Mouse (Mus musculus): Measurements from ENCODE around the gene Ephb2. TPM values are rescaled to one million over a fixed set of nuclear protein-coding genes. Genes with fewer than 3 reads are reported as not detected.

Ephb2 gene
- total RNA-seq, 1 experiment, result 15.5 TPM

DNA sequence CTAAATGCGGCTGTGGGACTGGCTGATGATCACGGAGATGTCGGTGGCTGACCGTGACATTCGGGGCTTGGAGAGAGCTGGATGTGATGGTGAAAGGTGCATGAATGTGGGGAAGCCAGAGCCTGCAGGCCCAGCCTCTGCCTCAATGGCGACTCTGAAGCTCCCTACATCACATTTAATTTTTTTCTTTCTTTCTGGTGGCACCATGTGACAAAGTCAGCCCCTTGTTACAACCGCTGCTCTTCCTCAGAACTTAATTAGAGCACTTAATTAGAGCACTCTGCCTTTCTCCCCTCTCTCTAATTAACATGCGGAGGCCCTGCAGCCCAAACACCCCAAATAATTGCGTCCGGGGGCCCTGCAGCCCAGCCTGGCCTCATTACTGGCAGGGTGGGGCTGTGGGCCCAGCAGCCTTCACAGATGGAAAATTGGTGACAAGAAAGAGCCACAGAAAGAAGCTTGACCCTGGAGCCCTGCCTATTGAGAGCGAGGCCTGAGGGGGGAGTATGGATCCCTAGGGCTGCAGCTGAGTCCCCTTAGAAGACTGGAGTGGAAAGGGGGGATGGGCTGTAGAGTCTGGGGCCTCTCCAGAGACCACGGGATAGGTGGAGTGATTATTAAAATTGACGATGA, 62.7 kb downstream of the Ephb2 start:
- H3K27ac ChIP-seq (ENCODE audit: insufficient read depth, low read depth, low read length, poor library complexity, severe bottlenecking), result no peak overlapping the region
- TF ChIP-seq MAFK (IDR thresholded peaks at IDR 0.05; ENCODE audit: insufficient read depth, low read depth, low read length) (no peak), ZC3H11A (IDR thresholded peaks at IDR 0.05; ENCODE audit: borderline replicate concordance, low read depth, low read length) (no peak), CHD2 (IDR thresholded peaks at IDR 0.05; ENCODE audit: low read depth, low read length) (no peak), HCFC1 (IDR thresholded peaks at IDR 0.05; ENCODE audit: borderline replicate concordance, insufficient read depth, low read length) (no peak), ZNF384 (IDR thresholded peaks at IDR 0.05; ENCODE audit: low read depth, low read length) (no peak)
- no peaks in the 10 kb centered on the region for H3K36me3 ChIP-seq (ENCODE audit: control insufficient read depth, insufficient read depth, low read length, poor library complexity, severe bottlenecking)
- no peak for DNase-seq (ENCODE audit: low read depth, low spot score)
- no peak overlapping the region for H3K4me3 ChIP-seq (ENCODE audit: insufficient read depth in 1 of 2, low read depth in 1 of 2, low read length in 2 of 2, poor library complexity in 1 of 2, severe bottlenecking in 1 of 2)
- H3K9ac ChIP-seq (ENCODE audit: insufficient read depth, low read depth, low read length, poor library complexity, severe bottlenecking), result no peak overlapping the region
- H3K4me1 ChIP-seq (ENCODE audit: control insufficient read depth in 2 of 2, insufficient read depth in 2 of 2, low read length in 2 of 2, poor library complexity in 1 of 2), result peaks cover 6 to 27% of the 10 kb centered on the region in 2 experiments
- no peaks in the 10 kb centered on the region for H3K9me3 ChIP-seq (ENCODE audit: control insufficient read depth, insufficient read depth, low read depth, low read length)
- in situ Hi-C loops (cut with MboI; ENCODE audit: low sequenced_read_pairs in 2 of 2, unreplicated experiment in 2 of 2), result no loop called here

DNA sequence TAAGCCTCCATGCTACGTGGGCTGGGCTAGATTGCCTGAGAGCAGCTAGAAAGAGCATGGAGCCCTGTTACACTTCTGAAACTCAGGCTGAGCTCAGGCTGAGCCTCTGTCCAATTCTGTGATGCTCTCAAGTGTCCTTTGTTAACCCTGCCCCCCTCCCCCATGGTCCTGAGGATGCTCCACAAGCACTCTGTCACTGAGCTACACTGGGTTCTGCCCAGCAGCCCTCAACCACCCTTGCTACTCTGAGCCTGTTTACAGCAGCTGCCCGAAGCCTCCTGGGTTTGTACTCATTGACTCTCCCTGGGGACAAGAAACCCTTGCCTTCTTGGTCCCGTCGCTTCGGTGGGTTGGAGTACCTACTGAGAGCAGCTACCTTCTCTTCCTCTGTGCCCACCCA, 63.5 kb downstream of the Ephb2 start:
- Histone ChIP-seq H3K27ac (ENCODE audit: insufficient read depth, low read depth, low read length, poor library complexity, severe bottlenecking) (no peak overlapping the region), H3K9ac (ENCODE audit: insufficient read depth, low read depth, low read length, poor library complexity, severe bottlenecking) (no peak overlapping the region), H3K36me3 (ENCODE audit: control insufficient read depth, insufficient read depth, low read length, poor library complexity, severe bottlenecking) (no peaks in the 10 kb centered on the region), H3K4me3 (ENCODE audit: insufficient read depth in 1 of 2, low read depth in 1 of 2, low read length in 2 of 2, poor library complexity in 1 of 2, severe bottlenecking in 1 of 2) (no peak overlapping the region), H3K9me3 (ENCODE audit: control insufficient read depth, insufficient read depth, low read depth, low read length) (no peaks in the 10 kb centered on the region), H3K4me1 (ENCODE audit: control insufficient read depth in 2 of 2, insufficient read depth in 2 of 2, low read length in 2 of 2, poor library complexity in 1 of 2) (peaks cover 4 to 27% of the 10 kb centered on the region in 2 experiments)
- TF ChIP-seq HCFC1 (IDR thresholded peaks at IDR 0.05; ENCODE audit: borderline replicate concordance, insufficient read depth, low read length), result no peak
- TF ChIP-seq MAFK (IDR thresholded peaks at IDR 0.05; ENCODE audit: insufficient read depth, low read depth, low read length), result no peak
- in situ Hi-C loops (cut with MboI; ENCODE audit: low sequenced_read_pairs in 2 of 2, unreplicated experiment in 2 of 2), result no loop called here
- DNase-seq (ENCODE audit: low read depth, low spot score), result no peak

DNA sequence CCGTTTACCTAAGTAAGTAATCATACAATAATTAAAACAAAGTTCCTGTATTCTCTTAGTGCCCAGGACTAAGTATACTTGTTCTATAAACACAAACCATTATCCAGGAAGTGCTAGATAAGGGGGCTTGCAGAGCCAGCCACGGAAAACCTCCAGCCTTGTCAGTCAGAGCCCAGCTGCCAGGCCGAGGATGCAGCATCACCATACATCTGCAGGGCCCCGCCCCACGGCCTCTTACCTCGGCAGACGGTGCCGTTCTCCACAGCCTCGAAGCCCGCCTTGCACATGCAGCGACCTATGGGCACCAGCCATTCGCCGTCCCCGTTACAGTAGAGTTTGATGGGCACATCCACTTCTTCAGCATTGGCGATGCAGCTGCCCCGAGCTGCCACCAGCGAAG, 65.1 kb downstream of the Ephb2 start:
- in situ Hi-C loops (cut with MboI; ENCODE audit: low sequenced_read_pairs in 2 of 2, unreplicated experiment in 2 of 2), result no loop called here
- Histone ChIP-seq H3K9me3 (ENCODE audit: control insufficient read depth, insufficient read depth, low read depth, low read length) (no peaks in the 10 kb centered on the region), H3K36me3 (ENCODE audit: control insufficient read depth, insufficient read depth, low read length, poor library complexity, severe bottlenecking) (no peaks in the 10 kb centered on the region), H3K4me3 (ENCODE audit: insufficient read depth in 1 of 2, low read depth in 1 of 2, low read length in 2 of 2, poor library complexity in 1 of 2, severe bottlenecking in 1 of 2) (peak overlapping the region in 1 of 2 experiments; percentile 17; a peak in 1 of 4 replicates), H3K27ac (ENCODE audit: insufficient read depth, low read depth, low read length, poor library complexity, severe bottlenecking) (no peak overlapping the region), H3K9ac (ENCODE audit: insufficient read depth, low read depth, low read length, poor library complexity, severe bottlenecking) (no peak overlapping the region), H3K4me1 (ENCODE audit: control insufficient read depth in 2 of 2, insufficient read depth in 2 of 2, low read length in 2 of 2, poor library complexity in 1 of 2) (peaks cover 4 to 19% of the 10 kb centered on the region in 2 experiments; a peak in 2 of 4 replicates)
- TF ChIP-seq CHD2 (IDR thresholded peaks at IDR 0.05; ENCODE audit: low read depth, low read length) (no peak), ZC3H11A (IDR thresholded peaks at IDR 0.05; ENCODE audit: borderline replicate concordance, low read depth, low read length) (no peak), MAFK (IDR thresholded peaks at IDR 0.05; ENCODE audit: insufficient read depth, low read depth, low read length) (no peak), ZNF384 (IDR thresholded peaks at IDR 0.05; ENCODE audit: low read depth, low read length) (no peak), HCFC1 (IDR thresholded peaks at IDR 0.05; ENCODE audit: borderline replicate concordance, insufficient read depth, low read length) (no peak)
- DNase-seq (ENCODE audit: low read depth, low spot score), result no peak

DNA sequence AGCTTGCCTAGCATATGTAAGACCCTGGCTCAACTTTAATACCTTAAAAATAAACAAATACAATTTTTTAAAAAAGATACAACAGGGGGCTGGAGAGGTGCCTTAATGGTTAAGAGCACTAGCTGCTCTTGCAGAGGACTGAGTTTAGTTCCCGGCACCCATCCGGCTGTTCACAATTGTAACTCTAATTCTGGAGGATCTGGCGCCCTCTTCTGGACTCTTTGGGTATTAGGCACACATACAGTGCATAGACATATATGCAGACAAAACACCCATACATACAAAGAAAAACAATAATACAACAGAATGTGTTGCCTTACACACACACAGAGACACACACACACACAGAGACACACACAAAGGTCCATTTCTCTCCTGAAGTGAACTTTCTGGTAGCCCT, 67.3 kb downstream of the Ephb2 start:
- Histone ChIP-seq H3K9me3 (ENCODE audit: control insufficient read depth, insufficient read depth, low read depth, low read length) (no peaks in the 10 kb centered on the region), H3K4me3 (ENCODE audit: insufficient read depth in 1 of 2, low read depth in 1 of 2, low read length in 2 of 2, poor library complexity in 1 of 2, severe bottlenecking in 1 of 2) (no peak overlapping the region), H3K36me3 (ENCODE audit: control insufficient read depth, insufficient read depth, low read length, poor library complexity, severe bottlenecking) (no peaks in the 10 kb centered on the region), H3K9ac (ENCODE audit: insufficient read depth, low read depth, low read length, poor library complexity, severe bottlenecking) (no peak overlapping the region), H3K27ac (ENCODE audit: insufficient read depth, low read depth, low read length, poor library complexity, severe bottlenecking) (no peak overlapping the region), H3K4me1 (ENCODE audit: control insufficient read depth in 2 of 2, insufficient read depth in 2 of 2, low read length in 2 of 2, poor library complexity in 1 of 2) (peaks cover 11 to 20% of the 10 kb centered on the region in 2 experiments; a peak in 3 of 4 replicates)
- DNase-seq (ENCODE audit: low read depth, low spot score), result no peak
- TF ChIP-seq ZNF384 (IDR thresholded peaks at IDR 0.05; ENCODE audit: low read depth, low read length), result no peak
- no peak for TF ChIP-seq CHD2 (IDR thresholded peaks at IDR 0.05; ENCODE audit: low read depth, low read length)
- TF ChIP-seq ZC3H11A (IDR thresholded peaks at IDR 0.05; ENCODE audit: borderline replicate concordance, low read depth, low read length), result no peak
- no peak for TF ChIP-seq HCFC1 (IDR thresholded peaks at IDR 0.05; ENCODE audit: borderline replicate concordance, insufficient read depth, low read length)
- no peak for TF ChIP-seq MAFK (IDR thresholded peaks at IDR 0.05; ENCODE audit: insufficient read depth, low read depth, low read length)
- in situ Hi-C loops (cut with MboI; ENCODE audit: low sequenced_read_pairs in 2 of 2, unreplicated experiment in 2 of 2), result no loop called here

Data from ES-E14 (cell line).